Mouse (Mus musculus) heart, postnatal 0 days (tissue): ENCODE results near the gene Abcc8. TPM values are rescaled to one million over a fixed set of nuclear protein-coding genes. Genes with fewer than 3 reads are reported as not detected.

ENCODE experiments used
- ATAC-seq: fragments of 200-750 bp; cut with Nextera tagmentation; 2 replicates; pipeline ENCODE4 v1.8.0; 2017; ENCODE audit warnings: low read depth, moderate number of reproducible peaks, moderate library complexity; ENCODE audit not compliant: insufficient read depth
- DNase-seq: peaks from one replicate; pipeline ENCODE4 v3.0.0-alpha.2; 2016; ENCODE audit warnings: low spot score
- H3K27ac ChIP-seq: fragments of 300-500 bp; sonication (generic); 2 replicates; pipeline ENCODE4 v1.5.1; 2014; ENCODE audit warnings: low read depth, mild to moderate bottlenecking
- H3K27me3 ChIP-seq: fragments of 300-500 bp; sonication (generic); 2 replicates; pipeline ENCODE4 v1.6.1; 2014; ENCODE audit warnings: low read length, mixed read lengths; ENCODE audit not compliant: control insufficient read depth, insufficient read depth
- H3K36me3 ChIP-seq: fragments of 300-500 bp; sonication (generic); replicated peaks from 2 replicates; pipeline ENCODE4 v1.6.1; 2014; ENCODE audit warnings: low read length, mixed read lengths; ENCODE audit not compliant: control insufficient read depth, insufficient read depth
- H3K4me1 ChIP-seq: fragments of 300-500 bp; sonication (generic); 2 replicates; pipeline ENCODE4 v1.6.1; 2014; ENCODE audit warnings: antibody characterized with exemption; ENCODE audit not compliant: control insufficient read depth, insufficient read depth
- H3K4me2 ChIP-seq: fragments of 300-500 bp; sonication (generic); 2 replicates; pipeline ENCODE4 v1.6.1; 2014; ENCODE audit warnings: low read depth, mild to moderate bottlenecking, low read length, moderate library complexity
- H3K4me3 ChIP-seq: fragments of 300-500 bp; sonication (generic); 2 replicates; pipeline ENCODE4 v1.5.1; 2014; ENCODE audit warnings: low read depth, low read length
- H3K9ac ChIP-seq: fragments of 300-500 bp; sonication (generic); replicated peaks from 2 replicates; pipeline ENCODE4 v1.6.1; 2014; ENCODE audit warnings: low read depth, low read length, mixed read lengths
- H3K9me3 ChIP-seq: fragments of 300-500 bp; sonication (generic); replicated peaks from 2 replicates; pipeline ENCODE4 v1.6.1; 2016; ENCODE audit warnings: low read length; ENCODE audit not compliant: control insufficient read depth
- CTCF ChIP-seq: IDR thresholded peaks from 2 replicates; pipeline ENCODE4 v1.5.1; 2016; ENCODE audit warnings: antibody characterized with exemption, control low read depth, low read depth
- EP300 ChIP-seq: IDR thresholded peaks from 2 replicates; pipeline ENCODE4 v1.6.1; 2016; ENCODE audit warnings: antibody characterized with exemption, low read depth
- WGBS: fragments of 180-500 bp; shearing (Covaris S2); extraction: QIAGEN DNeasy Blood & Tissue Kit; methylation state at CpG from one replicate; pipeline ENCODE4 v1.1.7; 2014; 5-methylcytosine and 5-hydroxymethylcytosine counted together
- polyA plus RNA-seq: library from polyadenylated mRNA; unstranded; fragments of >200 nt; fragmentation: Nextera tagmentation; extraction: Ambion mirVana; gene quantifications from 2 replicates; pipeline ENCODE4 v1.2.1, GENCODE M21; 2015
- total RNA-seq: library from RNA; depleted of rRNA; stranded (reverse); fragments of >200 nt; gene quantifications from 2 replicates; pipeline ENCODE4 v1.2.3, GENCODE M21; 2014; ENCODE audit warnings: low replicate concordance

The Abcc8 gene
- total and polyA plus RNA-seq, 2 experiments from 2014 or later, result 29.6 to 46.7 TPM

GRCm38 (mm10) chr7:46097319-46097783, 82.5 kb downstream of the Abcc8 start:
- DNase-seq, result no peak
- H3K9me3 ChIP-seq, result no peaks in the 10 kb centered on the region
- no peaks in the 10 kb centered on the region for H3K36me3 ChIP-seq
- WGBS, result 14% methylated on average over 4 of the region's 4 CpGs
- H3K27me3 ChIP-seq, result no peaks in the 10 kb centered on the region
- TF ChIP-seq CTCF, result no peak
- no peak for TF ChIP-seq EP300
- H3K9ac ChIP-seq, result peak overlapping the region; percentile 57
- no peak for ATAC-seq
- peak overlapping the region; percentile 75 for H3K4me2 ChIP-seq
- H3K27ac ChIP-seq, result peak overlapping the region; percentile 97
- peak overlapping the region; percentile 63 for H3K4me3 ChIP-seq
- H3K4me1 ChIP-seq, result 0 out of 2 replicates have a peak, but pooled peaks cover 6% of the 10 kb centered on the region

- H3K36me3 ChIP-seq, result no peaks in the 10 kb centered on the region
- no peaks in the 10 kb centered on the region for H3K9me3 ChIP-seq
- no peak overlapping the region; the same call in 1 of the 2 replicates for H3K4me3 ChIP-seq
- H3K4me1 ChIP-seq, result 0 out of 2 replicates have a peak, but pooled peaks cover 6% of the 10 kb centered on the region
- whole genome bisulfite sequencing, result 5% methylated on average over 4 of the region's 4 CpGs
- peak overlapping the region; percentile 75 for H3K4me2 ChIP-seq
- ATAC-seq, result peak; percentile 37
- H3K9ac ChIP-seq, result no peak overlapping the region
- peak; percentile 91 for DNase-seq
- TF ChIP-seq EP300 (no peak), CTCF (peak; percentile 95)
- no peaks in the 10 kb centered on the region for H3K27me3 ChIP-seq
- H3K27ac ChIP-seq, result 0 out of 2 replicates have a peak overlapping the region, but pooled peaks have one; percentile 97
These were observed 83.7 kb downstream of the Abcc8 start for GRCm38 (mm10) chr7:46096136-46096535.

GRCm38 (mm10) chr7:46092803-46093202, 87.0 kb downstream of the Abcc8 start:
- H3K4me1 ChIP-seq, result 0 out of 2 replicates have a peak, but pooled peaks cover 6% of the 10 kb centered on the region
- H3K9me3 ChIP-seq, result no peaks in the 10 kb centered on the region
- TF ChIP-seq EP300 (no peak), CTCF (no peak)
- H3K27me3 ChIP-seq, result no peaks in the 10 kb centered on the region
- no peak for DNase-seq
- WGBS, result 68% methylated on average over 8 of the region's 8 CpGs
- H3K9ac ChIP-seq, result no peak overlapping the region
- no peak overlapping the region for H3K4me3 ChIP-seq
- H3K4me2 ChIP-seq, result no peak overlapping the region
- H3K36me3 ChIP-seq, result no peaks in the 10 kb centered on the region
- no peak for ATAC-seq
- no peak overlapping the region for H3K27ac ChIP-seq

- H3K9me3 ChIP-seq, result no peaks in the 10 kb centered on the region
- ATAC-seq, result no peak
- 78% methylated on average over 6 of the region's 6 CpGs for WGBS
- H3K4me2 ChIP-seq, result no peak overlapping the region
- no peak overlapping the region for H3K4me3 ChIP-seq
- H3K36me3 ChIP-seq, result peaks cover 11% of the 10 kb centered on the region; the same call in 1 of the 2 replicates
- H3K27ac ChIP-seq, result no peak overlapping the region
- H3K9ac ChIP-seq, result no peak overlapping the region
- peaks cover 9% of the 10 kb centered on the region for H3K4me1 ChIP-seq
- no peak for TF ChIP-seq EP300
- no peak for TF ChIP-seq CTCF
- DNase-seq, result no peak
- H3K27me3 ChIP-seq, result no peaks in the 10 kb centered on the region
These were observed 91.6 kb downstream of the Abcc8 start for GRCm38 (mm10) chr7:46088241-46088640.

- H3K9me3 ChIP-seq, result no peaks in the 10 kb centered on the region
- peaks cover 25% of the 10 kb centered on the region for H3K36me3 ChIP-seq
- H3K4me2 ChIP-seq, result no peak overlapping the region
- no peak for DNase-seq
- no peak overlapping the region for H3K4me3 ChIP-seq
- no peak overlapping the region for H3K9ac ChIP-seq
- 91% methylated on average over 6 of the region's 6 CpGs for WGBS
- H3K27ac ChIP-seq, result no peak overlapping the region
- peaks cover 14% of the 10 kb centered on the region for H3K4me1 ChIP-seq
- TF ChIP-seq CTCF (no peak), EP300 (no peak)
- no peak for ATAC-seq
- no peaks in the 10 kb centered on the region for H3K27me3 ChIP-seq
These were observed 93.5 kb downstream of the Abcc8 start for GRCm38 (mm10) chr7:46086378-46086777.

GRCm38 (mm10) chr7:46084839-46085513, 94.9 kb downstream of the Abcc8 start:
- Histone ChIP-seq H3K27ac (no peak overlapping the region), H3K4me2 (no peak overlapping the region)

More at GRCm38 (mm10) chr7:46084839-46085513, 94.9 kb downstream of the Abcc8 start:
- WGBS, result 34% methylated on average over 16 of the region's 16 CpGs
- Histone ChIP-seq H3K4me3 (no peak overlapping the region), H3K36me3 (peaks cover 39% of the 10 kb centered on the region), H3K9me3 (no peaks in the 10 kb centered on the region), H3K9ac (no peak overlapping the region), H3K4me1 (peaks cover 14% of the 10 kb centered on the region), H3K27me3 (no peaks in the 10 kb centered on the region)
- DNase-seq (no peak), ATAC-seq (peak; percentile 68)
- TF ChIP-seq EP300 (no peak), CTCF (no peak)
